Mouse (Mus musculus): Measurements from ENCODE around the gene Rbfox2.

GRCm38 (mm10) chr15:77275572-77275971 lies 31.2 kb downstream of the Rbfox2 start:
- TF ChIP-seq CTCF (IDR thresholded peaks at IDR 0.05; ENCODE audit: control insufficient read depth, insufficient read depth, low read length): no peak
- no peak for TF ChIP-seq POLR2A (IDR thresholded peaks at IDR 0.05; ENCODE audit: borderline replicate concordance, control insufficient read depth, low read depth, low read length)

All from bone marrow, adult 2 months (tissue).